Mouse (Mus musculus): ENCODE data around the gene Ube2h. TPM values are rescaled to one million over a fixed set of nuclear protein-coding genes. Genes with fewer than 3 reads are reported as not detected.

Ube2h gene
- polyA plus RNA-seq, 2 experiments from 2014 or later = 145 to 167 TPM

DNA sequence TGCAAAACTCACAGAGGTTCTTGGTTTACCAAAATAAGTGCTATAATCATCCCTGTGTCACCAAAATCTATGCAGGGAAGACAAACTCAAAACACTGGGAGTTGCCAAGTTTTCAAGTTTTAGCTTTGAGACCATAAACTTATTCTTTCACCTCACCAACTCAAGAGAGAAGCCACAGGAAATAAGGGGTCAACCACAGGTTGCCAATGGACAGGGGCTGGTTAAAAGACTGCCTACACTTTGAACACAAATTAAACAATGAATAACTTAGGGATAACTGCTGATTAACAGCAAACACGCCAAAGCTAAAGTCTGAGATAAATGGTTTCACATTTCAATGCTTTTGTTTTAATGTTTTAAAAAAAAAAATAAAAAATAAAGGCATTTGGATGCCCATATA is 5.2 kb downstream of the Ube2h start:
- no peak for ATAC-seq

DNA sequence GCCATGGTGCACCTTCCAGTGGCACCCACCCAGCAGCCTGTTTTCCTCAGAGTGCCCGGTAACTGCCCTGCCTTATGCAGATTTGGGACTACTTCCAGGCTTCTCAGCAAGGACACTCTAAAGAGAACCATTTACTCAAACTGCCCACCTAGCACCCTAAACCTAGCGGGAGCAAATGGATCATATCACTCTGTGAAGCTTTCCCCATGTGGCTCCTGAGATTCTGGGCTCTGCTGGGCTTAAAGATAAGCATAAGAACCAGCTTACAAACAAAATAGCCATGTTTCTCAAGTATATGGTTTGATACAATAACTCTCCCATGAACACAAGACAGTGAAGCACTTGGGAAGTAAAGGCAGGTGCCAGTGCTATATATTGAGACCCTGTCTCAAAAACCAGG is 11.8 kb downstream of the Ube2h start:
- ATAC-seq = no peak

DNA sequence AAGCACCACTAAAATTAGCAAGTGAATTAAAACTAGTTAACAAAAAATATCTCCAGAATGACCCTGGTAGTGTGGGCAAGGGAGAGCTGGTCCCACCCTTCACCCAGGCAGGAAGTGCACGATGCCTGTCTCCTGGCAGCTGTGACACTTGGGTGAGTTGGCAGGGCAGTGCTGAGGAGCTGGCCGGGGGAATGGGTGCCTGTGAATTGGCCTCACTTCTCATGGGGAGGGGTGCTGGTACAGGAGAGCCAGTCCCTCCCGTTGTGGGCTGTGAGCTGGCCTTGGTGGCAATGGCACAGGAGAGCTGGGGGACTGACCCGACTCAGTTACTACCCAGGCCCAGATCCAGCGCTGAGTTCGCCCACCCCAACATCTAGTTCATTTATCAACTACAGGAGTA is 16.4 kb downstream of the Ube2h start:
- ATAC-seq = no peak

DNA sequence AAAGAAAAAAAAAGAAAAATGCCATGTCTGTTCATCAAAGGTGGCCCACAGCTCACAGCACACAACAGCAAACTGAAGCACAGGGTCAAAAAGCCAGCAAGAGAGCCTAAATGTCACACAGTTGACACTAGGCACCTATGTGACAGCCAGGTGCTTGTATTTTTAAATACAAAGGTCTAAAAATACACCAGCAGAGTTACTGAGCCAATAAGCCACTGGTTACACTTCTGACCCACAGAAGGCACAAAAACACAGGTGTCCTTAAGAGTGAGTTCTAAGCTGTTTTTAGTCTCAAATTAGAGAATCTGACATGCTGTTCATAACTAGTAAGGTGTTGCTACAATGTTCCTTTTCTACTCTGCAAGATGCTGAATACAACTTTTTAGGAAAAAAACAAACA is 17.7 kb downstream of the Ube2h start:
- ATAC-seq = no peak

DNA sequence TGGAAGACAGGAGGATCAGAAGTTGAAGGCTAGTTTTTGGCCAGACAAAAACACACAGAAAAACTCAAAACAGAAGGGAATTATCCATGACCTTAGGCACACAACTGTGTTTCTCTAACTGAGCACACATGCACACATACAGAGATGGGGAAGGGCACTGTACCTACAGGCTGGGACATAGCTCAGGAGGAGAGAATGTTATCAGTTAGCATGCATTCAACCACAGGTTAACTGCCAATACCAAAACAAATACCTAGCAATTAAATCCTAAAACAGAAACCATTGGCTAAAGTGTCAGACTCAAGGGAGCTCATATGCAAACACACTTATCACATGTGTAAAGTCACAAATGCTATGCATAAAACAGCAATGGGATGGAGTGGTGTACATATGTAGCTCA is 20.2 kb downstream of the Ube2h start:
- ATAC-seq = no peak

DNA sequence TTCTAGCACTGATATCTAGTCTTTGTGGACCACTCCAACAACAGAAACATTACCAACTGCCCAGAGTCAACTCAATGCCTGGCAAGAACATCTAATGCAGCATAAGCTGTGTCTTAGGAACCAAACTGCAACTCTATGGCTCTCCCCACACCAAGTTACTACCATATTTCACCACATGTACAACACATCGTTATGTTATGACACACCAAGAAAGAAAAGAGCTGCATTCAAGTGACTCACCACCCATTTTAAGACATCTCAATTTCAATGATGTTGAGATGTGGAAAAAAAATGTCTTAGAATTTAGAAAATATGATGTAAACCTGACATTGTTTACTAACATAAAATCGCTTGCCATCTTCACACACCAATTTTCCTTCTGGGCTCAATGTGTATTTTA is 22.0 kb downstream of the Ube2h start:
- ATAC-seq = no peak

DNA sequence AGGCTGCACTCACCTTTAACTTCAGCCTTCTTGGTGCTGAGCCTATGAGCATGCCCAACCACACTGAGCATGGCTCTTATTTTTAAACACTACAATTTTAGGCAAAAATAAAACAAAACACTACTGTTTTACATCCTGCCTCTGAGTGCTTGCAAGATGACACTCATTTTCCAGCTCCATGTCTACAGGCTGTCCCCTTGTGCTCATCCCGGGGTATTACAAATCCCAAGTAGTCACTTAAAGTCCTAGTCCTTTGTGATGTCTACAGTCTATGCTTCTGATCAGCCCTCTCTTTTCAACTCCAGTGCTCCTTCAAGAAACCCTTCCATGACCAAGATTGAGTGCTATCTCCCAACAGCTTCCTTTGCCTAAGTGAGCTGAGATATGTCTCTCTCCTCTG is 26.0 kb downstream of the Ube2h start:
- ATAC-seq = no peak

DNA sequence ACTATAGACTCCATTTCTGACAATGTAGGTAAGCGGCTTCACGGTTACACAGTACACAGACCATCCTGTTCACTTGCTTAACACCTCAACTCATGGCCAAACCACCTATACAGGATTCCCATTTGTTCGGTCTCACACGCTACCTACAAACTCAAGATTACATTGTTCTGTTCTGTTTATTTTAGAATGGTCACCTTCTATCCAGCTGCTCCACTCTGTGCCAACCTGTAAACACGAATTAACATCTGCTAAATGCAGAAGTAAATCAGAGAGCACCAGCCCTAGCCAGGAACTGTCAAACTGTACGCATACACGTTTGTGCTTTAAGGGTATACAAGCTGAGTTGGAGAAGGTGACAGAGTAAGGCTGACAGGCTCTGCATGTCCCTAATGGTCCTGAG is 27.5 kb downstream of the Ube2h start:
- no peak for ATAC-seq

DNA sequence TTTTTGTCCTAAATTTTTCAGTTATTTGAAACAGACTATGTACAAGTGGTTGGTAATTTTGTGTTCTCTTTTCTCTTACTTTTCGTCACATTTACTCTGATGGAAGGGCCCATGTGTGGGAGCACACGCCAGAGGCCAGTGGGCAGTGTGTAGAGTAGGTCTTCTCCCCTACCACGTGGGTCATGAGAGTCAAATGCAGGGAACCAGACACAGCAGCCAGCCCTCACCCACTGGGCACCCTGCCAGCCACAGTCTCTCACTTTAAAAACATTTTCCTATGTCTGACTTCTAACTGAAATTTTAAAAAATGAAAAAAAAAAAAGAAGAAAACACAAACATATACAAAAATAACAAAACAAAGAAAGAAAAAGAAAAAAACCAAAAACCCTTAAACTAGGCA is 28.0 kb downstream of the Ube2h start:
- no peak for ATAC-seq

DNA sequence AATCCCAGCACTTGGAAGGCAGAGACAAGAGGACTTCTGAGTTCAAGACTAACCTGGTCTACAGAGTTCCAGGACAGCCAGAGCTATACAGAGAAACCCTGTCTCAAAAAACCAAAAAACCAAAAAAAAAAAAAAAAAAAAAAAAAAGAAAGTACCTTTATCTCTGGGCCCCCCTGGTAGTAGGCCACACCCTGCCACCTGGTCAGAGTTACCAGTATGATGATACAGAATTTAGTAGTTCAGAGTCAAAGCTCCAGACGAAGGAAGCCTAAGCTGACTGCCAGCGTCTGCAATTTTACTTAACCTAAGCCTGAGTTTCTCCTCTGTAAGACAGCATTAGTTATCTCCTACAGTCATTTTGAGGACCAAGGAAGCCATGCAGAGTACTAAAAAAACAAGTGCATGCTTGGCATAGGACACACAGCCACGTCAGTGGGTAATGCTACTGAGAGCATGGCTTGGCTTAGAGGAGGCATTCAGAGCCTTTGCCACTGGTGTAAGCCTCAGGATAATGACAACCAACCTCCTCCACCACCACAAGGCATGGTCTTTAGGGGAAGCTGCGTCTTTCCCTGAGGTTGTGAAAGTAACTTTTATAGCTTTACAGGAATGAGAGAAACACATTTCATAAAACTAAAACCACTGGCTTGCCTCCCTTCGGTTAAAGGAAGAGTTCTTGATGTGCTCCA is 29.0 kb downstream of the Ube2h start:
- ATAC-seq = no peak

DNA sequence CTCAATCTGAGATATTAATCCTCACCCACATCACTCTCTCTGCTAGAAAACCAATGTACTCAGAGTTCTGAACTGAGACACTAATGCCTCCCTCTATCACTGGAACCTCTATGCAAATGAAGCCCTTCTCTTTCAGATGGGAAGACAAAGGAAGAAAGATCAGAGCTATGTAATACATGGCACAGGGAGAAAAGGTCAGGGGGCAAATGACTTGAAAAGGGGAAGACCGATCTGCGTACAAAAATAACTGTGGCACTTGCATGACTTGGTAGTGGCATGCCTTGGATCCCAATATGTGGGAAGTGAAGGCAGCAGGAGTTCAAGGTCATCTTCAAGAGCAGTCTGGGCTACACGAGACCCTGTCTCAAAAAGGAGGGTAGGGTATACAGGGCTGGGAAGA is 31.4 kb downstream of the Ube2h start:
- ATAC-seq = no peak

DNA sequence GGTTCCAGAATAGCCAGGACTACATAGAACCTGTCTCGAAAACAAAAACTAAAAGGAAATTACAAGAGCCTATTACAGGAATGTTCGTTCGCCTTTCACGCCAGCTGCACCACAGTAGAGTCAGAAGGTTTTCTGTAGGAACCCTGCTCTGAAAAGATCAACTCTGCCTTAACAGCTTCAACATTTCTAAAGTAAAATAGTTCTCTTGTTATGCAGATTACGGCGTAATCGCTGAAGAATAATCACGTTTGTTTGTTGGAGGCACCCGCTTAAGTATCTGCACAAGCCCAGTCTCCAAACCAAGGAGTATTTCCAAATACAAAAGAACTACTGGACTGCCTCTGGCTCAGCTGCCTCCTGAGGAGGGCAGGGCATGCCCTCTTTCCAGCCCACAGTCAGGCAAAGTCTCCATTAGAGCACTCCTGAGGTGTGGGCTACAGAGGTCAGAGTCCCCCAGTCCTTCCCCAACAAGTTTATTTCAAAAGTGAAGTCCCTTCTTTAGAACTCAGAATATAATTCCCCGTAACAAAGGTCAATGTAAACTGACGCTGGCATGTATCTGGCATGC is 31.9 kb downstream of the Ube2h start:
- no peak for ATAC-seq

DNA sequence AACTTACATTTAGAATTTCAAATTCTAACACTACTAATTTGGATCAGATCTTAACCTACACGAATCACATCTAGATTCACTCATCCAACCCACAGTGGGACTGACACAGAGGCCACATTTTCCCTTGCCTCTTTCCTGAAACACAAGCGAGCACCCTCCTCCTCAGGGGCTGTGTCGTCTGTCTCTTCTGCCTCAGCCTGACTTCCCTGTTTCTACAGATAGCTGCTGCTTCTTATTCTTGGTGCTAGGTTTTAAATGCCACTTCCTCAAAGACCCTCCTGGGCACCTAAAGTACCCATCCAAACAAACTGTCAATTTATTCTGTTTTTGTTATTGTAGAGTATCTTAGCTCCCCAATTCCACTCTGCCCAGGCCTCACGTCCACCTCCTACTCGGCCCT is 34.5 kb downstream of the Ube2h start:
- no peak for ATAC-seq

DNA sequence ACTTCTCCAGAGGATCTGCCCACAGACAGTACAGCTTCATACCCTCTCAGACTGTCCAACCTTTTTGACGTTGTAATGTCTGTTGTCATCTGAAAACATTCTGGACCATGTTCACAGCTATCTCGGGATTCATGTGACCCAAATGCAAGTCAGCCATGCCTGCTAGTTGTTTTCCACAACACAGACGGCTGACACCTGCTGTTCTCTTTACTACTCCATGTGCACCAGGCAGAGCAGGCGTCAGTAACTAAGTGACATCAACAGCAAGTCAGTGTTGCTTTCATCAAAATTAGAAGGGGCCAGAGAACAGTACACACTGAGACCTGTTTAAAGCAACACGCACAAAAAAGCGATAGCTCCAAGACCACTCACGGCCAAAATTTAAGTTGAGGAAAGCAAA is 36.9 kb downstream of the Ube2h start:
- no peak for ATAC-seq

DNA sequence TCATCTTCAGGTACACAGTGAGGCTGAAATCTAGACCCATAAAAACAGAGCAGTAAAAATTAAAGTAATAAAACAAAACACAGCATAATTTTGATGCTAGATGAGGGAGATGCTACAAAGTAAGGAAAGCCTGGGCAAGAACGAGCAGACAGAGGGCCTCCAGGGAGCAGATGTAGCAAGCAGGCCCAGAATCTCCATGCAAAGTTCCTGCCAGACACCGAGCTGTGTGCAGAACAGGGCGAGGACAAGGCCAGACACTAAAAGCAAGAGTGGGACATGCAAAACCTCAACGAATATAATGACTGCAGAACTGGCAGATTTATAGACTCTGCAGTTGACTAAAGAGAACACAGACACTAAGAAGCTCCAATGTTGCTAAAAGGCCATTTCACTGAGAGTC is 38.9 kb downstream of the Ube2h start:
- no peak for ATAC-seq

DNA sequence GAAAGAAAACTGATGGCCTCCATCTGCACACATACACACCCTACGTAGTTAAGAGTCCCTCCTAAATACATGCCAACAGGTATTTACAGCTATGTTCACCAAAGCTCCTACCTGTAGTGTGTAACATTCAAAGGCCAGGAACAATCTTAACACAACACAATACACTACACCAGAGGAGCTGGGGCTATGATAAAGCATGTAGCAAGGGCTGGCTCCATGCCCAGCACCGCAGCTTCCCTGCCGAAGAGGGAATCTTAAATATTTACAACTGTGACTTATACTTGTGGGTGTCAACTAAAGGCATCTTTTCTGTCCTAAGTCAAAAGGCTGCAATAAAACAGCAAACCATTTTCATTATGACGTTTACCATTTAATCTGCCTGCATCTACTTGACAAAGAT is 41.3 kb downstream of the Ube2h start:
- no peak for ATAC-seq

DNA sequence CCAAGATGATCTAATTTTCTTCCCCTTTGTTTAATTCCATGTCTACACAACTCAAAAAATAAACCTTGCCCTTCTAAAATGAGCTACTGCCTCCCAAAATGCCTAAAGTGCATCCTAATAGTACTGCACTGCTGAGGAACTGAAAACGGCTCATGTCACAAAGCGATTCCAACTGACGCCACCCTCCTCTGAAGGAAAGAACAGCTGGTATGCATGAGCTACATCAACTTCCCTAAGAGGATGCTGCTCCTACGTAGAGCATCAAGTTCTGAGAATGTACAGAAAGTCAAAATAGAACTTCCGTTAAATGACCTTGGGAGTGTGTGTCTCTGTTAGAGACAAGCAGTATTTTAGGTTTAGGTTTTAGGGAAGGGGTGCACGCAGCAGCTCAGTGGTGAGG is 45.1 kb downstream of the Ube2h start:
- no peak for ATAC-seq

DNA sequence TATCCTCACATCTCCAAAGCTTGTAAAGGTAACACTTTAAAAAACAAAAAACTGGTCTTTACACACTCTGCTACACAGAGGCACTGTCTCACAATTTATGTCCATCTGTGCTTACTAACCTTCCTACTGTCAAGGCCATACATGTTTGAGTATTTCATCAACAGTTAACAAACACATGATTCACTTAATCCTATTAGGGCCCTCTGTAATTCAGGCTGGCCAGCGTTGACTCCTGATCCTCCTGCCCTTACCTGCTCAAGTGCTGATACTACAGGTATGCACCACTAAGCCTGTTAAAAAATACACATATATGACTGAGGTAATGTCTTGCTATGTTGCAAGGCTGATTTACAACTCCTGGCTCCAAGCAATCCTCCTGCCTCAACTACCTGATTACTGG is 46.4 kb downstream of the Ube2h start:
- ATAC-seq = no peak

DNA sequence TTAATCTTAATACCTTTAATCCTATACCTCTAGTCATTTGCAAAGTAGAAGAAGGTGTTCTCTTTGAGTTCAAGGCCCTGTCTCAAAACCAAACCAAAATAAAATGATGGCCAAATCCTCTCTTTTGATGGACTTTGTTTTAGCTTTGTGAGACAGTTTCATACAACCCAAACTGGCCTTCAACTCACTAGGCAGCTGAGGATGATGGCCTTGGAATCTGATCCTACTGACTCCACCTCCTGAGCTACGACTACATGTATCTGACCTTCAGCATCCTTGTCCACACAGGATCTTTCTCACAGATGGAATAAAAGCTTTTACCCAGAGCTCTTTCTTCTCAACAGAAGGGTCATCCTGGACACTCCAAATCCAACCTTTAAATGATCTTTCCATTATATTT is 48.5 kb downstream of the Ube2h start:
- ATAC-seq = no peak

DNA sequence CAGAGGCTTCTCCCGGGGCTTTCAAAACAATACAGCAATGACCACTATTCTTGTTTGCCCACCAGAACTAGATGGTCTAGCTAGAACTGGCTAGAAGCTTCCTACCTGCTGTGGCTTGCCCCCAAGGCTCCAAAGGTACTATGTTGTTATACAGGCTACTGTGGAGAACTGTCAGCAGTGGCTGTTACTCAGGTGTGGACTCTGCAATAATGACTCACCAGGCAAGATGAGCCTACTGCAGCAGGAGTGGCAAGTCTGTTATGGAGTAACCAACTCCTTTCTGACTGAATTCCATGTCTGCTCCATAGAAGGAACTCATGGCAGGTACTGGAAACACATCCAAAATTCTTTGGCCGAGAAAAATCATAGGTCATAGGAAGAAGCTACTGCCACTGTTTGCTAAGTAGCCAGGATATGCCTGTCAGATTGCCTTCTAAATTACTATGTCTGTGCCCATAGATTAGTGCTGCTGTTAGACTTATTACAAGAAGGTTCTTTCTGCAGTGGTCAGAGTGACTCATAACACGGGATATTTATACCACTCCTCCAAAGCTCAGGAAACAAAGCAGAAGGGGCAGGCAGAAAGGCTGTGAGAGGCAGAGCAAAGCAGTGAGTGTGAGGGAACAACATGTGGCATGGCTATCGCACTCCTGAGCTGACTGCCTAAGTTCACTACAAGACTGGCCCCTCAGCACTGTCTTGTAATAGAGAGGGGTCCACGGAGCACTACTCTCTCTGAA is 51.9 kb downstream of the Ube2h start:
- no peak for ATAC-seq

DNA sequence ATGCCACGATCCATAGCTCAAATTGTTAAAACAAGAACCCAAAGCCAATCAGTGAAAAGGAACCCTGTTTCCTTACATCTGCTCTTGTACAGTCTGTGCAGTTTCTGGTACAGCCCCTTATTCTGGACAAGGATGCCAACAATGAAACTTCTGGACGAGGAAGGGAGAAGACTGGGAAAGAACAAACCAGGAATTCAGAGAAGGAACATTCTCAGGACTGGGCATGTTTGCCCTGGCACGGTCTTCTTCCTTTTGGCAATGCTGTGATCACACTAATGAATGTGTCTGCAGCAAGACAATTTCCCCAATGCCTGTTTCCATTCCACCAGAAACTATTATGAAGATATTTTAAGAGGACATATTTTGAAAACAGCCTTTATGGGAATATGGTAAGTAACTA is 55.6 kb downstream of the Ube2h start:
- no peak for ATAC-seq

DNA sequence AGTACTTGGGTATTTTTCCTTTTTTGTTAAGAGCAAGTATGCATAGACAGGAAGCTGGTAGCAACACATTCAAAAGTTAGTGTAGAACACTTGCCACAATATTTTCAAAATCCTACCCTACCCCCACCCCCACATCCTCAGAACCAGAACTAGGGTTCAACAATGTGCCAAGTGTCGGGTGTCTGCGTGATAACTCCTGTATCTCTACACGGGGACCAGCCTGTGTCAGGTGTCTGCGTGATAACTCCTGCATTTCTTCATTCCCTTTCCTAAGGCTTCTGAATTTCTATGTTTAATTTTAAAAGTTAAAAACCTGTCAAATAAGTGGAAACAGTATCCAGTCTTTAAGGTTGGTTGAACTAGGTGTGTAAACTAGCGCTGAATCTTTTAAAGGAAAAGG is 58.4 kb downstream of the Ube2h start:
- no peak for ATAC-seq

DNA sequence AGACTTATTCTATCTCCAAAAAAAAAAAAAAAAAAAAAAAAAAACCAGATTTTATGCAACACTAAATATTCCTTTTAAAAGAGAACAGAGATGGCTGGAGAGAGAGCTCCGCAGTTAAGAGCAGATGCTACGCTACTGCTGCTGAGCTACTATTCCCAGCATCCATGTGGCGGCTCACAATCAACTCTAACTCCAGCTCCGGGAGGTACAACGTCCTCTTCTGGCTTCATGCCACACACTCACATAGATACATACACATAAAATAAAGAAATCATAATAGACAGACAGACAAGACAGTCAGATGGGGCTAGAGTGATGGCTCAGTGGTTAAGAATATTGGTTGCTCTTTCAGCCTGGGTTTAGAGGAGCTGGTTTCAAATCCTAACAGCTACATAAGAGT is 58.9 kb downstream of the Ube2h start:
- no peak for ATAC-seq

DNA sequence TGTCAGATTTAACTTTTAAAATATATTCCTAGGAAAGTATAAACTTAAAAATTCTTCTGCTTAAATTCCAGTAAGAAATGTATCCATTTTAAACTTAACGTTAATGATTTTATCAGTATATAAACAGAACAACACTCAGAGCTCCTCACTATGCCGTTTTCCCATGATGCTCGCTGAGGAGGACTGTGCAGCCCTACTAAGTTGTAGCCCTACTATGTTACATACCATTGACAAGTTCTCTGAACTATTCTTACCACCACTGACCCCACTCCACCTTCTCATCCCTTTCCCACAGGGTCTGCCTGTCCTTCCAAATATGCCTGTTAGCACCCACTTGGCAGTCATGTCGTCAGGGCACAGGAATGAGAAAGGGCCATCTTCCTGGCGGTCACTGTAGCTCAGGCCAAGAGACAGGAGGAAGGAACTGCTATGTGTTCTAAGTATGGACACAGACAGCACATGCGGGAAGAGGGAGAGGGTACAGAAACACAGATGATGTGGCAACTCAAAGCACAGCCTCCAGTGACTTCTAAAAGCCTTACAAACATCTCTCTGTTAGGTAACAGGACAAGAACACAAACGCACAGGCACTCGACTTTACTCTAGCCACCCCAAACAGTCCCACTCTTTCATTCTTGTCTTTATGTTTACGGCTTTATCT is 60.9 kb downstream of the Ube2h start:
- no peak for ATAC-seq
